Mouse (Mus musculus) c-Kit-positive CD71-positive TER-119-positive erythroid progenitor cells, embryonic 14.5 days (primary cell): ENCODE results near the gene Msln.

Source experiments
- DNase-seq: peaks from one replicate; pipeline ENCODE4 v3.0.0-alpha.2; 2013; ENCODE audit warnings: low spot score

The Msln gene

DNA sequence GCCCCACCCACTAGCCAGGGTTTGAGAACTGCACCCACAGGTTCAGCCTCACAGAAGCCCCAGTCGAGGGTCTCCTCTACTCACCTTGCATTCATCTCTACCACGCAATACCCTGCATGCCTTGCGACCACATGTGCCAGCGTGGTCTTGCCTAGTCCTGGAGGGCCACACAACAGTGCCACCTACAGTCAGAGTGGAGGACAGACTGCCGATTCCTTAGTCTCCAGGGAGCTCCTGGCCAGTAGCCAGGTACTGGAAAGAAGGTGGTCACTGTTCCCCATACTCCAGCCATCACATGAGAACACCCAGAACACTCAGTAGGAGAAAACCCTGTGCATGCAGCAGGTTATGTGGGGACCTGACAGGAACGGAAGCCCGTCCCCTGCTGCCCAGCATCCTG, 30.3 kb downstream of the Msln start:
- no peak for DNase-seq

DNA sequence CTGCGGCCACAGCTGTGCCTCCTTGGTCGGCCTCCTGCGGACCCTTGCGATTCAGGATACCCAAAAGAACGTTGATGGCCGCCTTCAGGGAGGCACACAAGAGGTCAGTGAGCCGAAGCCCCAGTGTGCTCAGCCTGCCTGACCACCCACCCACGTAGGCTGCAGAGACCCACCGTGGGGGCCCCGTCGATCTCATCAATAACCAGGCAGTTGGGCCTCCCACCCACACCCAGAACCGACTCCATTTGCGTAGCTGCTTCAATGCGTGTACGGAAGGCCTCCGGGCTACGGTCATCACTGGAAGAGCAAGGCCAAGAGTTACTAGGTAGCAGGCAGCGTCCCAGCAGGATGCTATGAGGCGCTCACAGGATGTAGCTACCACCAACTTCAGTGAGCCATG, 30.7 kb downstream of the Msln start:
- no peak for DNase-seq

DNA sequence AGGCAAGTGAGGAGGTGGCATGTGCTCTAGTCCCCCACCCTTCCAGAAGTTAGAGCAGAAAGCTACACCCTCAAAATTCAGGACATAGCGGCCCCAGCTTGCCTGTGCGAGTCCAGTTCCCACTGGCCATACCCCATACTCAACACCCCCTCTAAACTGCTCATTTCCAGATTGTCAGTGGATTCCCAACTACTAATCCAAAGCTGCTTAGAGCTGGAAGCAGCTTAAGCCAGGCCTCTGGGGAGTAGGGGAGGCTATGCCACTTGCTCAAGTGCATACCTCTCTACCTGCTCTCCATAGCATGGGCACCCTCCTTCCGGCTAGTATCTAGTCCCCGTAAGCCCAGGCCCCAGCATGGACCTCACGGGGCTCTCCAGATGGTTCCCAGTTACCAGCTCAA, 32.7 kb downstream of the Msln start:
- no peak for DNase-seq

DNA sequence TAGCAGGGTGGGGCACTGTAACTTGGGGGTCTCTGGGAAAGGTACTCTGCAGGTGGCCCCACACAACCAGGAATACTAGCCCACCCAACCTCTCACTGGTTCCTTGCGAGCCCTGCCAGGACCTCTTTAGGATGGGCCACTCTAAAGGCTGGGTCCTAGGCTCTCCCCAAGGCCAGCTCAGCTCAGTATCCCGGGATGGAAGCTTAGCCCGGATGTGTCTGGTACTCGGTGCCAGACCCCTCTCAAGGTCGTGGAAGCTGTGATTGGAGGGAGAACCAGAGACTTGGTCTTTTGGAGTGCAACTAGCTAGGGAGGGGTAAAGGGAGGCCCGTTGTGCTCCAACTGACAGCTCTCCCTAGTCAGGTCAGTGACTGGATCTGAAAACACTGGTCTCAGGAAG, 36.5 kb downstream of the Msln start:
- DNase-seq = no peak

DNA sequence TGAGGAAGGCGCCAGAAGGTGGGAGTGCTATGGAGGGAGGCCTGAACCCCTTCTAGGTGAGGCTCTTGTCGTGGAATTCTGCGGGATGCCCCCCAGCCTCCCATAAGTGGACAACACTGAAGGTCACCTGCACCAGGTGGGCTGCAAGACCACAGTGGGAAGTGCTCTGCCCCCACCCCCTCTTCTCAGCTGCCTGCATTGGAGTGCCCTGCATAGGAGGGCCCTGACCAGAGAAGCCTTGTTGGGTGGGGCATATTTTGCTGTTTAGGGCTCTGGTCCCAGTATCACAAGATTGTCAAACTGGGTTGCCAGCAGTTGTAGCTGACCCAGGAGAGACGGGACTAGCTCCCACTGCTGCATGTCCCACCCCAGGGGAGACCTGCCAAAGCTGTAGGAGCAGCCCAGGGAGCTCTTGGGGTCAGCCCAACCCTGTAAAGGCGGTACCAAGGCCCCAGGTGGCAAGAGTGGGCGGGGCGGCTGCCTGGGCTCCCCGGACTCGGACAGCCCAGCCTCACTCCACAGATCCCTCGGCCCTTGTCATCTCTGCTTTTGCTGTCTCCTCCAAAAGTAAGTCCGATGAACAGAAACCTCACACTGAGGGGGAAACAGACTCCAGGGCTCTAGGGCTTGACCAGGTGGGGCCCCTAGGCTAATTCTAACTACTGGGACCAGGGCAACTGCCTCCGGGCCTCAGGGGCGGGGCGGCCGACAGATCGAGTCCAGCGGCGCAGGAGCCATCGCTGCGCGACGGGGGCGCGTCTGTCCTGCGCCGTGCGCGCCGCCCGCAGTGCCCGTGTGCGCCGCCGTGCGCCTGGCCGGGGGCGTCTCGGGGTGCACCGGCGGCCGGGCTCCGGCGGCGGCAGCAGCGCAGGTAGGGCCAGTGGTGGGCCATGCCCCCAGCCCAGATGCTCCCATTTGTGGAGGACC, 37.2 kb downstream of the Msln start, which contains the start of gene Gng13:
Gene Gng13, plus strand, starts transcription at position 461 of the 927 bp plus-strand sequence.
- DNase-seq = no peak

DNA sequence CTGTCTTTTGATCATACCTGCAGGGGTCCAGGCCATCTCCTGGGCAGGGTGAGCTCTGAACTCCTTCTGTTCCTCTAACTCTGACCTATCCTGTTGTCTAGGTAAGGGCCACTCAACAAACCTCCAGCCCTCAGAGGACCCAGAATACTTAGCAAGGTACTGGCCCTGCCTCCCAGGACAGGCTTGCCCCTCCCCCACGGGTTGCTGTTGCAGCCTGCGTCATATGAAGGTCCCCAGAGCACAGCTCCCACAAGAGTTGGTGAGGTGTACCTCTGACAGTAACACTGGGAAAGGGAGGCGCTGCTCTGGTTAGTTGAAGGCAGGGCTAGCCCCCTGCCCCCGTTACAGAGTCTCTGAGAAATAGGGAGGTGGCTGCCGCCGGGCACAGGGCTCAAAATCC, 38.0 kb downstream of the Msln start:
- no peak for DNase-seq

DNA sequence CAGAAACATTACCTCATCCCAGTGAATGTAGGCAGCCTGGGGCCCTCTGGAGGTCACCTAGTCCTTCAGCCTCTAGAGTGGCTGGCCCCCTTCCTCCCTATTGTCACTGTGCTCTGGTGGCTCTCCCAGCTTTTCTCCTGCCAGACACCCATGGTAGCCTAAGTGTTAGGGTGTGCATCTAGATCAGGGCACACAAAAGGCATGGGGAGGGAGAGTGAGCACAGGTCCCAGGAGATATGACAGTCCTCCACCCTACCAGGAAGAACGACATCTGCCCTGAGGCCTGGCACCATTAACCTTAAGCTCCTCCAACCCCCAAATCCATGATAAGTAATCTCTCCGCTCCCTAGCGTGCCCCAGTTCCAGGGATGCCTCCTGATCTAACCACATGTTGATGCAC, 38.6 kb downstream of the Msln start:
- DNase-seq = no peak

DNA sequence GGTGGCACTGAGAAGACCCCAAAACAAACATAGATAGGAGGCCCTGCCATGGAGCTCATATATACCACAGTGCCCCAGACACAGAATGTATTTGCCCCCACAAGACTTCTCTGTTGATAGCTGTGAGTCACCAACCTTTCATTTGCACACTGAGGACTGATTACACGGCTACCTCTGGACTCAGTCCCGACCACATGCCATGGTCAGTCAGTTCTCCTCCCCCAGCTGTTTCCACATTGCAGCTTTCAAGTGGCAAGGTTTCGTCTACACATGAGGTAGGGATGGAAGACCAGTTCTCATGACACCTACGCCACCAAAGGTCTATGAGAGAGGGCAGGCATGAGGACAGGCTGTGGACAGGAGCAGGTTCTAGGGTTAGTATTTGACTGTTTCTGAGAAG, 43.0 kb downstream of the Msln start:
- DNase-seq = no peak

DNA sequence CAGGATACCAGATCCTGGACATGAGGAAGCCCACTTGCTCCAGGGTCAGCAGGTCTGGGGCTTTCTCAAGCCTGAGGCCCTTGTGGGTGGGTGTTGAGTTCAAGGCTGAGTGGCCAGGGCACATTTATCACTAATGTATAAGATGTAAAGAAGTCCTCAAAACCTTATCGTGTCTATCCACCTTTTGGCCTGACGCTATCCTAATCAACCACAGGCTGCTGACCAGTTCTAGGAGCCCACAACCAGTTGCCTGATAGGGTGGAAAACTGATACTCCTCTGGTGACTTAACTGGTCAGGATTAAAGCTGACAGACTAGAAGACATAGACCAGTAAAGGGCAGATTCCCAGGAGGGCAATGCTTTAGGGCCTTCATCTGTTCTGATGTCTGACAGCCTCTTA, 44.2 kb downstream of the Msln start:
- no peak for DNase-seq

DNA sequence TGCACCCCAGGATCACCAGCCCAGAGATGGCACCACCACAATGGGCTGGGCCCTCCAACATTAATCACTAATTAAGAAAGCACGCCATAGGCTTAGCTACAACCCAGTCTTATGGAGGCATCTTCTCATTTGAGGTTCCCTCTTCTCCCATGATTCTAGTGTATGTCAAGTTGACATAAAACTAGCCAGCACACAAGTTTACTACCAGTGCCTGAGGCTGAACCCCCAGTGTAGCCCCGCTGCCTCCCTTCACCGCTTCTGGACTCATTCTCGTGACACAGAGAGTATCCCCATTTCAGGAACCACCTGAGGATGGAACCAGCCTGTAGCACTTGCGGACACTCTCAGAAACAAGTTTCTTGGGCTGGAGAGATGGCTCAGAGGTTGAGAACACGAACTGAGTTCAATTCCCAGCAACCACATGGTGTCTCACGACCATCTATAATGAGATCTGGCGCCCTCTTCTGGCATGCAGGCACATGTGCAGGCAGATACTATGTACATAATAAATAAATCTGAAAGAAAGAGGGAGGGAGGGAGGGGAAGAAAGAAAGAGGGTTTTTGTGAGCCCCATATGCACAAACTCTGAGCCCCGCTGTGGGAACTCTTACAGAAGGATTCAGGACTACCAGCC, 53.2 kb downstream of the Msln start:
- no peak for DNase-seq
